Mouse (Mus musculus): ENCODE data around the gene Smim11. TPM values are rescaled to one million over a fixed set of nuclear protein-coding genes. Genes with fewer than 3 reads are reported as not detected.

The Smim11 gene
- polyA plus RNA-seq, 1 experiment from 2014 or later, result 130 TPM

DNA sequence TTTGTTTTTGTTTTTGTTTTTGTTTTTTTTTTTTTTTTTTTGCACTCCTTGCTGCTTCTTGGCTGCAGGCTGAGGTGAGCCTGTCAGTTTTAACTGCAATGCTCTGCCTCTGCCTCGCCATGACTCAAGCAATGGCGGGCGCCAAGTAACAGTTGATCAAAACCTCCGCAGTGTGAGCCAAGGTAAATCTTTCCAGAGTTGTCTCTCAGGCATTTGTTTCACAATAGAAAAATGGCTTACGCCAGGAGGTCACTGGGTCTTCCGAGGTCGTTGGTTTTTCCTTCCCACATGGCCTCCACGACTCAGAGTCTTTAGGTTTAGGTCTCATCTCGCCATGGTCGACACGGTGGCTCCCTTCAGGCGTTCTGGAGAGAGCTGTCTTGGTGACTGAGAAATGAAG is 52.2 kb downstream of the Smim11 start:
- Histone ChIP-seq H3K4me2 (replicated peaks) (no peak overlapping the region), H3K4me1 (peaks cover 12% of the 10 kb centered on the region; the same call in 1 of the 2 replicates), H3K9ac (no peak overlapping the region), H3K27ac (no peak overlapping the region), H3K4me3 (no peak overlapping the region), H3K9me3 (no peaks in the 10 kb centered on the region), H3K36me3 (no peaks in the 10 kb centered on the region), H3K27me3 (peaks cover 8% of the 10 kb centered on the region)
- no peak for ATAC-seq (ENCODE audit: insufficient number of reproducible peaks, insufficient read depth, low FRiP score, low TSS enrichment)
- WGBS, result 82% methylated on average over 12 of the region's 12 CpGs

DNA sequence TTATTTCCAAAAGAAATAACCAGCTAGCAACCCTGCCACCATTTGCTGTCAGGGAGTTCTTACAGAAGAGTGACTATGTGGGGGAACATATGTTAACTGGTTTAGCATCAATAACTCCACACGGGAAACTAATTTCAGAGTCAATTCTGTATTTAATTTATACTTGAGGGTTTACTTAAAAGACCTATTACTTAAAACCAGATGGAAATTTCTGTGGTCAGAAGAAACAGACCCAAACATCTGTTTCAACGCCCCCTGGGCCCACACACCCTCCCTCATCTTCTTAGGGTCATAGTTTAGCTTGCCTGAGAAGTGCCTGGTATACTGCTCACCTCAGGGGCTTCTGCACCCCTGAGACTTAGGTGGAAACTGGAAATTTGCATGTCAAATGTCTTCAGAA is 52.8 kb downstream of the Smim11 start:
- no peak for ATAC-seq (ENCODE audit: insufficient number of reproducible peaks, insufficient read depth, low FRiP score, low TSS enrichment)
- H3K4me2 ChIP-seq (replicated peaks), result no peak overlapping the region
- no peak overlapping the region for H3K27ac ChIP-seq
- 30% methylated on average over 2 of the region's 2 CpGs for WGBS
- H3K9me3 ChIP-seq, result no peaks in the 10 kb centered on the region
- H3K27me3 ChIP-seq, result peaks cover 10% of the 10 kb centered on the region
- H3K4me3 ChIP-seq, result no peak overlapping the region
- H3K36me3 ChIP-seq, result no peaks in the 10 kb centered on the region
- H3K9ac ChIP-seq, result no peak overlapping the region
- H3K4me1 ChIP-seq, result peaks cover 15% of the 10 kb centered on the region

DNA sequence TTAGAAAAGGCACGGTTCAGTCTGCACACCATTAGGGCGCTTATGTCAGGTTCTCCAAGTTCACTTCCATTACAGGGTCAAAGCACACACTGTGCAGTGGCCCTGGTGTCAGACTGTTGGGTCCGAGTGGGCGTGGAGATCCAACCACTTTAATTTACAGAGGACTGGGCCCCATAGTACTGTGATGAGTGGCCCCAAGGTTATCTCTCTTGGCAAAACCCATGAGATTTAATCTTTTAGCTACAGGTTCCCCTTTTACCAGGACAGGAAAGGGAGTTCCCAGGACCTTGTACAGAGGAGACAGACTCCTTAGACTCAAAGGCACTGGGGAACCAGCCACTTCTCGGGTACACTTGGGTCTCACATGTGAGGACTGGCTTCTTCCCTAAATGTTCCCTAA is 54.3 kb downstream of the Smim11 start:
- H3K4me1 ChIP-seq, result peaks cover 20% of the 10 kb centered on the region

DNA sequence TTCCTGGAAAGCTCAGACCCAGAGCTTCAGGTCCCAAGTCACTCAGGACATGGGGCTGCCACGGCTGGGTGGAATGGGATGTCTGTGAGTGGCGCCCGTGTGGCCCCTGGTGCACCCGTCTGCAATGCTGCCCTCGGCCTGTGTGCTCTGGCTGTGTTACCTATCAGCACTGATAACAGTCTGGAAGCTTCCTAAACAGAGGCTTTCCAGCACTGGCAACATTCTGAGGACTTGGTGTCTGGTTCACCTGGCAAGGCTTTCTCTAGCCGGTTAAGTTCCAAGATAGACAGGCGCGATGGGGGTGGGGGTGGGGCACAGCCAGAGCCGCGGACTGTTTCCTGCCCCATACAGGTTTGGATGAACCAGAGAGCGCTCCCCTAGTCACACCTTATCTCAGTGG is 54.9 kb downstream of the Smim11 start:
- Histone ChIP-seq H3K9ac (no peak overlapping the region), H3K27me3 (peaks cover 15% of the 10 kb centered on the region), H3K4me2 (replicated peaks) (no peak overlapping the region), H3K9me3 (no peaks in the 10 kb centered on the region), H3K27ac (no peak overlapping the region), H3K36me3 (no peaks in the 10 kb centered on the region), H3K4me1 (peaks cover 20% of the 10 kb centered on the region), H3K4me3 (no peak overlapping the region)
- ATAC-seq (ENCODE audit: insufficient number of reproducible peaks, insufficient read depth, low FRiP score, low TSS enrichment), result no peak
- WGBS, result 71% methylated on average over 11 of the region's 11 CpGs

More for the DNA sequence above, 54.3 kb downstream of the Smim11 start:
- no peak overlapping the region for H3K4me2 ChIP-seq (replicated peaks)
- H3K9me3 ChIP-seq, result no peaks in the 10 kb centered on the region
- H3K27ac ChIP-seq, result no peak overlapping the region
- no peaks in the 10 kb centered on the region for H3K36me3 ChIP-seq
- no peak for ATAC-seq (ENCODE audit: insufficient number of reproducible peaks, insufficient read depth, low FRiP score, low TSS enrichment)
- peaks cover 15% of the 10 kb centered on the region for H3K27me3 ChIP-seq
- H3K9ac ChIP-seq, result no peak overlapping the region
- WGBS, result 65% methylated on average over 5 of the region's 5 CpGs
- no peak overlapping the region for H3K4me3 ChIP-seq

DNA sequence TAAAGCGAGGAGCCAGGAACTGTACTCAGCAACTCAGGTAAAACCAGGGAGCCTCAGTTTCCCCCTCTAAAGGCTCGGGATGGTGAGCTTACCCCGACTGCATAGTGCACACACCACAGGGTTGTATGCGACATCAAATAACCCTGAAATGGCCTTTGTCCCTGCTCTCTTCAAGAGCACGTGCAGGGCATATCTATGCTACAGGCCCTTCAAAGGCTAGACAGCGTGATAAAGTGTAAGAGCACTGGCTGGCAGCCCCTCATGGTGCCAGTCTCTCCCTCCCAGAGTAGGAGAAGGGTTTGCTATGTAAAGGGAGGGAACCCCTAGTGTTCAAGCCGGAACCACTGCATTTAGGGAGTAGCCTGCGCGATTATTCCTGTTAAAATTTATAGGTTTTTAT is 55.9 kb downstream of the Smim11 start:
- no peaks in the 10 kb centered on the region for H3K9me3 ChIP-seq
- H3K4me1 ChIP-seq, result peaks cover 20% of the 10 kb centered on the region
- H3K27ac ChIP-seq, result no peak overlapping the region
- no peaks in the 10 kb centered on the region for H3K36me3 ChIP-seq
- no peak for ATAC-seq (ENCODE audit: insufficient number of reproducible peaks, insufficient read depth, low FRiP score, low TSS enrichment)
- no peak overlapping the region for H3K9ac ChIP-seq
- no peak overlapping the region for H3K4me3 ChIP-seq
- 76% methylated on average over 9 of the region's 9 CpGs for WGBS
- peaks cover 11% of the 10 kb centered on the region for H3K27me3 ChIP-seq
- H3K4me2 ChIP-seq (replicated peaks), result no peak overlapping the region

DNA sequence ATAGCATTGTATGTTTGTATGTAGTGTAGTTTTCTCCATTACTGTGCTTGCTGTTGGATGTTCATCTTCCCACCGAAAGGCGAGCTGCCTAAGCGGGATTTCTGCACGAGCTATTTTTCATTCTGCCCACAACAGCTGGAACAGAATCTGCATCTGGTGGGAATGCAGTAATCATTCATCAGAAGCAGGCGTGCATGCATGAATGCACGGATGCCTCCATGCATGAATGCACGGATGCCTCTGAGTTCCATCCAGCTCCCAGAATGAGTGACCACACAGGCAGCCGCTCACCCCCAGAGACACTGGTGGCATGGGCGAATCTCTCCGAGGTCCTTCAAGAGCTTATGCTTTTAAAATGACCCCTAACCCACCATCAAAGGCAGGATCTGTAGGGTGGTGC is 56.5 kb downstream of the Smim11 start:
- ATAC-seq (ENCODE audit: insufficient number of reproducible peaks, insufficient read depth, low FRiP score, low TSS enrichment), result no peak
- Histone ChIP-seq H3K9me3 (no peaks in the 10 kb centered on the region), H3K27ac (no peak overlapping the region), H3K36me3 (no peaks in the 10 kb centered on the region), H3K9ac (no peak overlapping the region), H3K4me2 (replicated peaks) (no peak overlapping the region), H3K27me3 (peaks cover 11% of the 10 kb centered on the region), H3K4me3 (no peak overlapping the region), H3K4me1 (peaks cover 20% of the 10 kb centered on the region)
- WGBS, result 53% methylated on average over 10 of the region's 10 CpGs

DNA sequence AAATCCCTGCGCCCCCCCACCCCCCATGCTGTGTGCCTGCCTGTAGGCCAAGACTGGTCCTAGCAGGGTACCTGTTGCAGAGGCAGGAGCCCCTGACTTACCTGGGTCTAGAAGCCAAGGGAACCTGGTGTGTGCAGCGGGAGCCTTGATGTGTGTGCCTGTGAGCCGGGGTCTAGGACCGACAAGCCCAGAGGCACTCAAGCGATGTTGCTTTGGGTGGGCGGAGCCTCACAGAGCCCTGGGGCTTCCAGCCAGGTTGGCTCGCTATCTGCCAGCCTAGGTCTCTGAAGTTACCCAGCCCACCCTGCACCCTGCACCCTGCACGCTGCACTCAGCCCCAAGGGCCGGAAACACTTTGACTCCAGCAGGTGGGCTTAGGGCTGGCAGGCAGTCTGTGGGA is 57.6 kb downstream of the Smim11 start:
- H3K27me3 ChIP-seq, result peaks cover 11% of the 10 kb centered on the region
- H3K4me3 ChIP-seq, result no peak overlapping the region
- ATAC-seq (ENCODE audit: insufficient number of reproducible peaks, insufficient read depth, low FRiP score, low TSS enrichment), result peak; percentile 45; the same call in 1 of the 2 replicates
- WGBS, result 14% methylated on average over 9 of the region's 9 CpGs
- no peak overlapping the region for H3K4me2 ChIP-seq (replicated peaks)
- no peaks in the 10 kb centered on the region for H3K9me3 ChIP-seq
- peaks cover 20% of the 10 kb centered on the region for H3K4me1 ChIP-seq
- H3K27ac ChIP-seq, result no peak overlapping the region
- H3K36me3 ChIP-seq, result no peaks in the 10 kb centered on the region
- no peak overlapping the region for H3K9ac ChIP-seq

DNA sequence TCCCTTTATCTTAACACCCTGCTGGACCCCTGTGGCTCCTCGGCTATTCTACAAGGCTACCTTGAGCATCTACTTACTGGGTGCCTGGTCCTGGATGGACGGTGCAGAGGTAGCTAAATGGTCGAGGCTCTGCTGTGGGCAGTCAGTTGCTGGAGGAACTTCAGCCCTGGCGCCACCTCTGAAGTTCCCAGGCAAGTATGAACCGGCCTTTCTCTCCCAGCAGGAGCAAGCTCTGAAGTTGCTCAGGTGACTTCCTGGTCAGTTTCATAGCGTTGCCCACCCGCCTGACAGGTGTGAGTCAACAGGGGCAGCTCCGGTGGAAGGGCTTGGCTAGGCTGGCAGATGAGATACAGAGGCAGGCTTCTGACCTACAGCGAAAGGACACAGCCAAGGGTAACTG is 58.1 kb downstream of the Smim11 start, which contains the start of gene Kcne1:
Kcne1 (minus strand) TSS at position 240 of the 400 bp plus-strand sequence.
- Histone ChIP-seq H3K4me1 (peaks cover 16% of the 10 kb centered on the region), H3K9ac (no peak within 1 kb of the TSS), H3K27ac (no peak within 1 kb of the TSS), H3K4me3 (no peak within 1 kb of the TSS), H3K36me3 (no peaks in the 10 kb centered on the region), H3K9me3 (no peaks in the 10 kb centered on the region), H3K4me2 (replicated peaks) (no peak within 1 kb of the TSS), H3K27me3 (peaks cover 11% of the 10 kb centered on the region)
- peak; percentile 11; the same call in 1 of the 2 replicates for ATAC-seq (ENCODE audit: insufficient number of reproducible peaks, insufficient read depth, low FRiP score, low TSS enrichment)
- WGBS, result 53% methylated on average over 9 of the region's 9 CpGs

DNA sequence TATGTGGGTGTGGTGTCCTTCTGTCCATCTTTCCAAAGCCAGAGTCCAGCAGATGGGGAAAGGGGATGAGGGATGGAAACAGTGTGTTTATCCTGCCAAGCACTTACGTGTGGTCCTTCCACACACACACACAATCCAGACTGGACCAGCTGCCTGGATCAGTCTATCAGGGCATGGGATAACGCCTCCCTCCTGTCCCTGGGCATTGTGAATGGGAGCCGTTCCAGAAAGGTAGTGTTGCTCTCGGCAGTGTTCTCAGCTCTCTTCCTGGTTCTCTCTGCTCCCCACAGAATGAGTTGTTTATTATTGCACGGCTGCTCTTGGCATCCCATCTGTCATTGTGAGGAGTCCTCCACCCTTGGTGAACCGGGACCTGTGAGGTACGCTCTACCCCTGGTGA is 59.6 kb downstream of the Smim11 start:
- WGBS, result 80% methylated on average over 7 of the region's 7 CpGs
- H3K9me3 ChIP-seq, result no peaks in the 10 kb centered on the region
- no peak for ATAC-seq (ENCODE audit: insufficient number of reproducible peaks, insufficient read depth, low FRiP score, low TSS enrichment)
- no peak overlapping the region for H3K4me2 ChIP-seq (replicated peaks)
- no peak overlapping the region for H3K4me3 ChIP-seq
- H3K36me3 ChIP-seq, result no peaks in the 10 kb centered on the region
- peaks cover 11% of the 10 kb centered on the region for H3K27me3 ChIP-seq
- H3K27ac ChIP-seq, result no peak overlapping the region
- peaks cover 17% of the 10 kb centered on the region for H3K4me1 ChIP-seq
- no peak overlapping the region for H3K9ac ChIP-seq

Other genes starting within 250 kb of the Smim11 start
- gene Mrps6, start 243.0 kb upstream of the Smim11 start, polyA plus RNA-seq (2016; fragmentation: Nextera tagmentation; extraction: Ambion mirVana), result 106 and 113 TPM in 2 replicates
- 0.35 TPM in 1 of 2 replicates, not detected in the other for gene Gm49711, start 243.0 kb upstream of the Smim11 start, polyA plus RNA-seq (2016; fragmentation: Nextera tagmentation; extraction: Ambion mirVana)
- gene Slc5a3, start 243.0 kb upstream of the Smim11 start, polyA plus RNA-seq (2016; fragmentation: Nextera tagmentation; extraction: Ambion mirVana), result 11.7 and 11.8 TPM in 2 replicates
- 0.48 and 0.51 TPM in 2 replicates for gene Kcne2, start 8.9 kb upstream of the Smim11 start, polyA plus RNA-seq (2016; fragmentation: Nextera tagmentation; extraction: Ambion mirVana)
- gene Fam243, start 20.2 kb downstream of the Smim11 start, polyA plus RNA-seq (2016; fragmentation: Nextera tagmentation; extraction: Ambion mirVana), result not detected in 2 replicates
- 0.13 and 0.69 TPM in 2 replicates for gene Kcne1, start 58.2 kb downstream of the Smim11 start, polyA plus RNA-seq (2016; fragmentation: Nextera tagmentation; extraction: Ambion mirVana)
- 36.7 and 38.6 TPM in 2 replicates for gene Rcan1, start 169.6 kb downstream of the Smim11 start, polyA plus RNA-seq (2016; fragmentation: Nextera tagmentation; extraction: Ambion mirVana)
- 4.0 and 4.4 TPM in 2 replicates for gene Clic6, start 184.4 kb downstream of the Smim11 start, polyA plus RNA-seq (2016; fragmentation: Nextera tagmentation; extraction: Ambion mirVana)

Measured in embryonic facial prominence, embryonic 12.5 days (tissue).